Mouse (Mus musculus) neural tube, embryonic 15.5 days (tissue): ENCODE measurements around the gene Caskin1. TPM values are rescaled to one million over a fixed set of nuclear protein-coding genes. Genes with fewer than 3 reads are reported as not detected.

Experiments used
- ATAC-seq: fragments of 200-750 bp; cut with Nextera tagmentation; 2 replicates; pipeline ENCODE4 v1.8.0; 2017; ENCODE audit warnings: mild to moderate bottlenecking, moderate TSS enrichment, moderate library complexity; ENCODE audit not compliant: low FRiP score
- H3K27ac ChIP-seq: fragments of 300-500 bp; sonication (generic); replicated peaks from 2 replicates; pipeline ENCODE4 v1.5.1; 2015; ENCODE audit warnings: mild to moderate bottlenecking, inconsistent platforms
- H3K27me3 ChIP-seq: fragments of 300-500 bp; sonication (generic); replicated peaks from 2 replicates; pipeline ENCODE4 v1.6.1; 2015; ENCODE audit warnings: inconsistent platforms
- H3K36me3 ChIP-seq: fragments of 300-500 bp; sonication (generic); 2 replicates; pipeline ENCODE4 v1.6.1; 2015; ENCODE audit warnings: inconsistent platforms
- H3K4me1 ChIP-seq: fragments of 300-500 bp; sonication (generic); 2 replicates; pipeline ENCODE4 v1.6.1; 2015; ENCODE audit warnings: inconsistent platforms
- H3K4me2 ChIP-seq: fragments of 300-500 bp; sonication (generic); 2 replicates; pipeline ENCODE4 v1.6.1; 2015; ENCODE audit warnings: inconsistent platforms, mild to moderate bottlenecking, moderate library complexity
- H3K4me3 ChIP-seq: fragments of 300-500 bp; sonication (generic); replicated peaks from 2 replicates; pipeline ENCODE4 v1.5.1; 2015; ENCODE audit warnings: mild to moderate bottlenecking, inconsistent platforms
- H3K9ac ChIP-seq: fragments of 300-500 bp; sonication (generic); replicated peaks from 2 replicates; pipeline ENCODE4 v1.6.1; 2015; ENCODE audit warnings: mild to moderate bottlenecking, inconsistent platforms
- H3K9me3 ChIP-seq: fragments of 300-500 bp; sonication (generic); replicated peaks from 2 replicates; pipeline ENCODE4 v1.6.1; 2016; ENCODE audit warnings: inconsistent platforms
- WGBS: fragments of 180-500 bp; shearing (Covaris S2); methylation state at CpG from one replicate; pipeline ENCODE4 v1.1.7; 2015; ENCODE audit warnings: mixed read lengths; 5-methylcytosine and 5-hydroxymethylcytosine counted together
- polyA plus RNA-seq: library from polyadenylated mRNA; unstranded; fragments of >200 nt; fragmentation: Nextera tagmentation; extraction: Ambion mirVana; gene quantifications from 2 replicates; pipeline ENCODE4 v1.2.1, GENCODE M21; 2015

Caskin1 gene
- polyA plus RNA-seq, 1 experiment from 2014 or later = 53.4 TPM

- Histone ChIP-seq H3K9ac (no peak overlapping the region), H3K27me3 (no peaks in the 10 kb centered on the region), H3K4me2 (no peak overlapping the region), H3K27ac (no peak overlapping the region), H3K4me3 (no peak overlapping the region), H3K36me3 (no peaks in the 10 kb centered on the region), H3K4me1 (peaks cover 8% of the 10 kb centered on the region; the same call in 1 of the 2 replicates), H3K9me3 (no peaks in the 10 kb centered on the region)
- WGBS = 10% methylated on average over 3 of the region's 3 CpGs
- ATAC-seq = no peak
Measured at GRCm38 (mm10) chr17:24540375-24540774, 52.0 kb downstream of the Caskin1 start.

- no peak for ATAC-seq
- H3K4me1 ChIP-seq = peaks cover 15% of the 10 kb centered on the region
- no peaks in the 10 kb centered on the region for H3K36me3 ChIP-seq
- no peak overlapping the region for H3K9ac ChIP-seq
- H3K27me3 ChIP-seq = no peaks in the 10 kb centered on the region; the same call in 1 of the 2 replicates
- H3K27ac ChIP-seq = no peak overlapping the region
- H3K4me2 ChIP-seq = peak overlapping the region; percentile 7; the same call in 1 of the 2 replicates
- H3K4me3 ChIP-seq = no peak overlapping the region
- 14% methylated on average over 12 of the region's 12 CpGs for WGBS
- no peaks in the 10 kb centered on the region for H3K9me3 ChIP-seq
Measured at GRCm38 (mm10) chr17:24544613-24545012, 56.2 kb downstream of the Caskin1 start.

GRCm38 (mm10) chr17:24545247-24545646 lies 56.8 kb downstream of the Caskin1 start:
- no peak for ATAC-seq
- Histone ChIP-seq H3K4me1 (peaks cover 15% of the 10 kb centered on the region), H3K27me3 (no peaks in the 10 kb centered on the region; the same call in 1 of the 2 replicates), H3K4me3 (no peak overlapping the region), H3K27ac (no peak overlapping the region), H3K9me3 (no peaks in the 10 kb centered on the region), H3K9ac (no peak overlapping the region), H3K4me2 (no peak overlapping the region), H3K36me3 (no peaks in the 10 kb centered on the region)
- 96% methylated on average over 2 of the region's 2 CpGs for WGBS

- H3K9me3 ChIP-seq = no peaks in the 10 kb centered on the region
- no peak overlapping the region for H3K9ac ChIP-seq
Measured at GRCm38 (mm10) chr17:24546234-24546633, 57.8 kb downstream of the Caskin1 start.

GRCm38 (mm10) chr17:24548435-24548834 lies 60.0 kb downstream of the Caskin1 start:
- peak overlapping the region; percentile 78 for H3K27ac ChIP-seq
- 37% methylated on average over 9 of the region's 9 CpGs for WGBS

More at GRCm38 (mm10) chr17:24546234-24546633, 57.8 kb downstream of the Caskin1 start:
- Histone ChIP-seq H3K36me3 (no peaks in the 10 kb centered on the region), H3K27me3 (no peaks in the 10 kb centered on the region; the same call in 1 of the 2 replicates), H3K27ac (no peak overlapping the region), H3K4me3 (no peak overlapping the region), H3K4me1 (peaks cover 22% of the 10 kb centered on the region), H3K4me2 (no peak overlapping the region)
- no peak for ATAC-seq
- 79% methylated on average over 3 of the region's 3 CpGs for WGBS

GRCm38 (mm10) chr17:24548921-24549617 lies 60.7 kb downstream of the Caskin1 start:
- Histone ChIP-seq H3K4me2 (peak overlapping the region; percentile 86), H3K4me1 (peaks cover 43% of the 10 kb centered on the region), H3K27ac (peak overlapping the region; percentile 78), H3K9ac (peak overlapping the region; percentile 45), H3K36me3 (no peaks in the 10 kb centered on the region), H3K27me3 (no peaks in the 10 kb centered on the region; the same call in 1 of the 2 replicates), H3K4me3 (peak overlapping the region; percentile 92), H3K9me3 (no peaks in the 10 kb centered on the region)
- WGBS = 5% methylated on average over 23 of the region's 23 CpGs
- ATAC-seq = peak; percentile 13

More at GRCm38 (mm10) chr17:24548435-24548834, 60.0 kb downstream of the Caskin1 start:
- no peaks in the 10 kb centered on the region for H3K36me3 ChIP-seq
- H3K4me1 ChIP-seq = peaks cover 41% of the 10 kb centered on the region
- H3K27me3 ChIP-seq = no peaks in the 10 kb centered on the region; the same call in 1 of the 2 replicates
- H3K4me2 ChIP-seq = peak overlapping the region; percentile 86
- no peaks in the 10 kb centered on the region for H3K9me3 ChIP-seq
- H3K9ac ChIP-seq = peak overlapping the region; percentile 45; the same call in 1 of the 2 replicates
- peak overlapping the region; percentile 92 for H3K4me3 ChIP-seq
- no peak for ATAC-seq

- peak; percentile 97 for ATAC-seq
- peak within 1 kb of the TSS; percentile 93 for H3K9ac ChIP-seq
- H3K4me1 ChIP-seq = peaks cover 47% of the 10 kb centered on the region
- H3K4me2 ChIP-seq = peak within 1 kb of the TSS; percentile 86
- H3K27me3 ChIP-seq = no peaks in the 10 kb centered on the region; the same call in 1 of the 2 replicates
- H3K9me3 ChIP-seq = no peaks in the 10 kb centered on the region
- no peaks in the 10 kb centered on the region for H3K36me3 ChIP-seq
- peak within 1 kb of the TSS; percentile 95 for H3K27ac ChIP-seq
- peak within 1 kb of the TSS; percentile 92 for H3K4me3 ChIP-seq
- under 1% methylated on average over 67 of the region's 72 CpGs for WGBS
Measured at GRCm38 (mm10) chr17:24549618-24550415, 61.4 kb downstream of the Caskin1 start, which contains the start of gene Pkd1. Gene Pkd1 (plus strand): TSS chr17:24549834.

- under 1% methylated on average over 44 of the region's 44 CpGs for WGBS
- peak; percentile 79 for ATAC-seq
- H3K9me3 ChIP-seq = no peaks in the 10 kb centered on the region
- H3K4me3 ChIP-seq = peak overlapping the region; percentile 92
- H3K9ac ChIP-seq = peak overlapping the region; percentile 93
- H3K4me2 ChIP-seq = peak overlapping the region; percentile 86
- H3K36me3 ChIP-seq = no peaks in the 10 kb centered on the region
- H3K4me1 ChIP-seq = peaks cover 47% of the 10 kb centered on the region
- peak overlapping the region; percentile 95 for H3K27ac ChIP-seq
- H3K27me3 ChIP-seq = no peaks in the 10 kb centered on the region; the same call in 1 of the 2 replicates
Measured at GRCm38 (mm10) chr17:24550416-24551049, 62.1 kb downstream of the Caskin1 start.

GRCm38 (mm10) chr17:24551050-24551444 lies 62.6 kb downstream of the Caskin1 start:
- Histone ChIP-seq H3K9me3 (no peaks in the 10 kb centered on the region), H3K27ac (peak overlapping the region; percentile 95), H3K27me3 (no peaks in the 10 kb centered on the region; the same call in 1 of the 2 replicates), H3K9ac (peak overlapping the region; percentile 93), H3K4me1 (peaks cover 47% of the 10 kb centered on the region), H3K4me3 (peak overlapping the region; percentile 92), H3K36me3 (no peaks in the 10 kb centered on the region), H3K4me2 (peak overlapping the region; percentile 86)
- WGBS = 44% methylated on average over 3 of the region's 3 CpGs
- no peak for ATAC-seq

- Histone ChIP-seq H3K27ac (no peak overlapping the region), H3K9ac (no peak overlapping the region), H3K4me3 (no peak overlapping the region), H3K9me3 (no peaks in the 10 kb centered on the region), H3K27me3 (no peaks in the 10 kb centered on the region), H3K4me2 (no peak overlapping the region), H3K4me1 (peaks cover 57% of the 10 kb centered on the region), H3K36me3 (no peaks in the 10 kb centered on the region)
- no peak for ATAC-seq
- 85% methylated on average over 7 of the region's 7 CpGs for WGBS
Measured at GRCm38 (mm10) chr17:24557091-24557490, 68.7 kb downstream of the Caskin1 start.
